Mouse (Mus musculus) NIH3T3 (cell line): ENCODE measurements around the gene Rmnd5b.
A peak's percentile ranks its signal among the peaks of the same experiment; 100 is the strongest.
"Not testable (repeated sequence)": the region's sequence is repeated elsewhere in the genome, so short reads cannot be mapped to it uniquely, and the experiment has no call there.

Experiments
- DNase-seq: peaks from one replicate; pipeline ENCODE4 v3.0.0-alpha.2; 2012; ENCODE audit warnings: low read depth

Gene Rmnd5b

DNA sequence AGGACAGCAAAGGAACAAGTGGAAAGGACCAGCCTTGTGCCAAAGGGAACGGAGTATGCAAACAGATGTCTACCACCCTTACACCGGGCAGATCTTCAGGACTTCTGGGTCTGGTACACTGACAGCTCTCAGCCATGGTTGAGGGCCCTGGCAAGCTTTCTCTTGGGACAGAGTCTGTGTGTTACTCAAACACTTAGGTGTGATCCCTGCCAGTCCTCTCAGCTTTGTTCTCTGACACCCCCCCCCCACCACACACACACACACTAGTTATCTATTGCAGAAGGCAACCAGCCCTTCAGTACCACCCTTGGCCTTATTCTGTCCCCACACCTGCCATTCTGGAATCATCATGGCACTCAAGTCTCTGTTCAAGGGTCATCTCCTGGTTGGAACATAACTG lies 13.9 kb downstream of the Rmnd5b start:
- DNase-seq = no peak

DNA sequence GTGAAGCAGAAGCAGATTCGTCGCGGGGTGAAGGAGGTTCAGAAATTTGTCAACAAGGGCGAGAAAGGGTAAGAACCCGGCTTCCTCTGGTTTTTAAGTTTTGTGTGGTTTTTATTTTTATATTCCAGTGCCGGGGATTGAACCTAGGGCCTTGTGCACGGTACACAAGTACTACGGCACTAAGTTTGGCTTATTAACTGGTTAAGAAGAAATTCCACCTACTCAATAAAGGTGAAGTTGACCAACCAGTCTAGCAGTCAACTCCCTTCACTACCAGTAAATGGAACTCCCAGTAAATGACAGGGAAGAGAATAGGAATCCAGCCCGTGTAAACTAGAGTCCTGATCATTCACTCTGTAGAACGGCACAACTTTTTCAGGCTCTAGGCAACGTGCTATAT lies 15.6 kb downstream of the Rmnd5b start:
- no peak for DNase-seq

DNA sequence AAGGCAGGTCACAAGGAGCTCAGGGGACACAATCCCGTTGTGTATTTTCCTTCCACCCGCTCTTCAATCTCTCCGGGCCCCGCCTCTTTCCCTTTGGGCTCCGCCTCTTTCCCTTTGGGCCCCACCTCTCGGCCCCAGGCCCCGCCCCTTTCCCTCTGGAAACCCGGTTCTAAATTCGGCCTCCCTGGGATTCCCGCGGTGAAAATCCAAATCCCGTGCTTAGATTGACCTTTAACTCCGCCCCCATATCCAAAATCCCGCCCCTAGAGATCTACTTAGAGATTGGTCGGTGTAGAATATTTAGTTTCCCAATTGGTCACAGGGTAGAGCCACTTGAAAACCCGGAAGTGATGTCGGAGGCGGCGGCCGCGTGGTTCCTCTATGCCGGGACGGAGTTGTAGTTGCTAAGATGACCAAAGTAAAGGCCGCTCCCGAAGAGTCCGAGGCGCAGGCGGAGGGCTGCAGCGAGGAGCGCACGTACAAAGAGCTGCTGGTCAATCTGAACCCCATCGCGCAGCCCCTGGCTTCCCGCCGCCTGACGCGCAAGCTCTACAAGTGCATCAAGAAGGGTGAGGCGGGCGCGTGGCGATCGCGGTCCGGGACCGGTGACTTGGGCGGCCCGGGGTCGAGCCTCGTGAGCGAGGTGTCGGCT lies 16.2 kb downstream of the Rmnd5b start, which contains the start of gene Nhp2:
TSS of gene Nhp2 (plus strand) at position 327 of the 652 bp plus-strand sequence.
- DNase-seq = peak; percentile 99

DNA sequence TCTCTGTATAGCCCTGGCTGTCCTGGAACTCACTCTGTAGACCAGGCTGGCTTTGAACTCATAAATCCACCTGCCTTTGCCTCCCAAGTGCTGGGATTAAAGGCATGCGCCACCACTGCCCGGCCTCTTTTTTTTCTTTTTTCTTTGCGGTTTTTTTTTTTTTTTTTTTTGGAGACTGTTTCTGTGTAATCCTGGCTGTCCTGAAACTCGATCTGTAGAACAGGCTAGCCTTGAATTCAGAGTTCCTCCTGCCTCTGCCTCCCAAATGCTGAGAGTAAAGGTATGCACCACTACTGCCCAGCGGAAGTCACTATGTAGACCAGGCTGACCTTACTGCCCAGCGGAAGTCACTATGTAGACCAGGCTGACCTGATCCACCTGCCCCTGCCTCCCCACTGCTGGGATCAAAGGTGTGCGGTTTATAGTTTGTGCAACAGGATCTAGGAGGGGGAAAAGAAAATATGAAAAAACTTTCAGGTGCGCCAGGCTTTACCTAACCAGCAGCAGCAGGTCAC lies 16.7 kb downstream of the Rmnd5b start:
- DNase-seq = no peak

DNA sequence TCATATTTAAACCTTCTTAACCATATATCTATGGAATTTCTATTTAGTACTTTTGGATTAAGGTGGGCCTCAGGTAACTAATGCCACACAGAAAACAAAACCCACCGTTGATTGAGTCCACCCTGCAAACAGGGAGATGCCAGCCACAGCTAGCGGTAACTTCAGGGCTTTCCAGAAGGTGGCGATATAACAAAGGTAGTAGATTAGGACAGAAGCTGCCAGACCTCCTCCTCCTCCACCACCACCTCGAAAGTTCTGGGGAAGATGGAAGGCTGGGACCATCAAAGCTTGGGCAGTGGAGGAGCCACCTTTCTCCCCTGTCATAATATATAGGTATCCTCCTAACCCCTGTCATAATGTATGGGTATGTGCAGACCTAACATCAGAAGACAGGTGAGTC lies 18.0 kb downstream of the Rmnd5b start:
- DNase-seq = peak; percentile 82

DNA sequence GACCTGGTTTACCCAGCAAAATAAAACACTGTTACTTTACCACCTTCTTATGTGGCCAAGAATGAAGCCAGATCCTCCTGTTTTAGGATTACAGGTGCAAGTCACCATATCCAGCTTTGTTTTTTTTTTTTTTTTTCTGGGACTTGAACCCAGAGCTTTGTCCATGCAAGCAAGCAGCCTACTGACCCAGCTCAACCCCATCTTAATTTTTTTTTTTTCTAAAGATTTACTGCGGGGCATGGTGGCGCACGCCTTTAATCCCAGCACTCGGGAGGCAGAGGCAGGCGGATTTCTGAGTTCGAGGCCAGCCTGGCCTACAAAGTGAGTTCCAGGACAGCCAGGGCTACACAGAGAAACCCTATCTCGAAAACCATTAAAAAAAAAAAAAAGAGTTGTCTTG lies 19.6 kb downstream of the Rmnd5b start:
- DNase-seq = not testable (repeated sequence)

DNA sequence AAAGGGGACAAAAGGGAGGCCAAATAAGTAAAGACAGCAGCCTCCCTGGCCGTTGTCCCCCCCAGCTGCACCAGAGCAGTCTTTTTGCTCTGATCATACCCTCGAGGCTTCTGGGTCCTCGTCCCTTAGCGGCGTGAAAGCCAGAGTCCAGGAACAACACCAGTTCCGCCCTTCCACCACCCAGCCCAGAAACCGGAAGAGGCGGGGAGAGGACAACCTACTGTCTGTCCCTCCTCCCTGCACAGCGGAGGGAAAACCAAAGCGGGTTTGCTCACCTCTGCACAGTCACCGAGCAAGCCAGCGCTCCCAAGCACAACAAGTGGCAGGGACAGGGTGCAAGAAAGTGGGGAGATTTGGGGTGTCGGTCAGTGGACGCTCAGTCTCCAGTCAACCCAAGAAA lies 20.1 kb downstream of the Rmnd5b start:
- peak; percentile 84 for DNase-seq

DNA sequence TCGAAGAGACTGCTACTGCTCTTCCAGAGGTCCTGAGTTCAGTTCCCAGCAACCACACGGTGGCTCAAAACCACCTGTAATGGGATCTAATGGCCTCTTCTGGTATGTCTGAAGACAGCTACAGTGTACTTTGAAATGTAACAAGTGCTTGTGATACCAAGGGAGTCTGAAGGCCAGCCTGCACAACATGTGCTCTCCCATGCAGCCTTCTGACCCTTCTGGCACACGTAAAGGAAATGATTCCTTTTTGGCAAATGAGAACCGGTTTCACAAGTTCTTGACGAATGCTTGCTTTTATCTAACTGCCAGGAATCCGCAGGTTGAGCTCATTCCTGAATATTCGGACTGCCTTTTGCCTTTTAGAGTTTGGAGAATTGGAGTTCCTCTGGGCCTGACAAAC lies 20.6 kb downstream of the Rmnd5b start:
- DNase-seq = peak; percentile 76

DNA sequence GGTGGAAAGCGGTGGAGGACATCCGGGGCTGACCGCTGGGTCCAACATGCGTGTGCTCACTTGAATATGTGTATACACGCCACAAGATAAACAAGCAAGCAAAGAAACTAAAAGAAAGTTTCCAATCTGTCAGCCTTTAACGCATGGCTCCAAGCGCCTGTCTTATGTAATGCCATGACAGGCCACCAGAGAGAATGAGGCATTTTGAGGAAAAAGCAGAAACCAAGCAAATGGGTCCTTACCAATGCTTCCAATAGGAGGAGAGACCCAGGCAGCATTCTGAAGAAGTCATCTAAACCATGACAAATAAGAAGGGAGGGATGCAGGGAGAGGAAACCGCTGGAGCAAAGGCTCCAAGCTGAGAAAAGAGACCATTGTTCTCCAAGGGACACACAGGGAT lies 21.4 kb downstream of the Rmnd5b start:
- DNase-seq = no peak

DNA sequence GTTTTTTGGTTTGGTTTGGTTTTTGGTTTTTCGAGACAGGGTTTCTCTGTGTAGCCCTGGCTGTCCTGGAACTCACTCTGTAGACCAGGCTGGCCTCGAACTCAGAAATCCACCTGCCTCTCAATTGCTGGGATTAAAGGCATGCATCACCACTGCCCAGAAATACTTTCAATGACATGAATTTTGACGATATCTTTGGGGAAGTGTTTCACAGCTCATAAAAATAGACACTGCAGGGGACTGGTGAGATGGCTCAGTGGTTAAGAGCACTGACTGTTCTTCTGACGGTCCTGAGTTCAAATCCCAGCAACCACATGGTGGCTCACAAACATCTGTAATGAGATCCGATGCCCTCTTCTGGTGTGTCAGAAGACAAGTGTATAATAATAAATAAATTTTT lies 25.8 kb downstream of the Rmnd5b start:
- DNase-seq = not testable (repeated sequence)

DNA sequence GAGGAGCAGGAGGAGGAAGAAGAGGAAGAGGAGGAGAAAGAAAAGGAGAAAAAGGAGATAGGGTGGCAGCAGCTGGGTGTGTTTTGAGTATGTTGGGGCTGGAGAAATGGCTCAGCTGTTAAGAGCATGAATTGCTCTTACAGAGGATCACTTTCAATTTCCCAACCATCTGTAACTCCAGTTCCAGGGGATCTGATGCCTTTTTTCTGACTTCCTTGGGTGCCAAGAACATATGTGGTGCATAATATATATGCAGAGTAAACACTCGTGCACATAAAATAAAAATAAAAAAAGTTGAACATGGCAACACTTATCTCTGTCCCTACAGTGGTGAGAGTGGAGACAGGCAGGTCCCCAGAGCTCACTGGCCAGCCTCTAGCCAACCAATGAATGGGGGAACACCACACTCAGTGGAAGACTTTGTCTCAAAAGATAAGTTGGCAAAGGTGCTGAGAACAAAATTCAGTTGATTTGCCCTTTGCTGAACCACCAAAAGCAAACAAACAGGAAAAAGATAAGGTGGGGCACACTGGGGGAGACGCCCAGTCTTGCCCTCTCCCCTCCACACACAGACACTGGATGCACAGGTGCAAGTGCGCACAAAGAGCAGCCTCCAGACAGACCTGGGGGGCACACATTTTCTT lies 26.3 kb downstream of the Rmnd5b start:
- DNase-seq = no peak

DNA sequence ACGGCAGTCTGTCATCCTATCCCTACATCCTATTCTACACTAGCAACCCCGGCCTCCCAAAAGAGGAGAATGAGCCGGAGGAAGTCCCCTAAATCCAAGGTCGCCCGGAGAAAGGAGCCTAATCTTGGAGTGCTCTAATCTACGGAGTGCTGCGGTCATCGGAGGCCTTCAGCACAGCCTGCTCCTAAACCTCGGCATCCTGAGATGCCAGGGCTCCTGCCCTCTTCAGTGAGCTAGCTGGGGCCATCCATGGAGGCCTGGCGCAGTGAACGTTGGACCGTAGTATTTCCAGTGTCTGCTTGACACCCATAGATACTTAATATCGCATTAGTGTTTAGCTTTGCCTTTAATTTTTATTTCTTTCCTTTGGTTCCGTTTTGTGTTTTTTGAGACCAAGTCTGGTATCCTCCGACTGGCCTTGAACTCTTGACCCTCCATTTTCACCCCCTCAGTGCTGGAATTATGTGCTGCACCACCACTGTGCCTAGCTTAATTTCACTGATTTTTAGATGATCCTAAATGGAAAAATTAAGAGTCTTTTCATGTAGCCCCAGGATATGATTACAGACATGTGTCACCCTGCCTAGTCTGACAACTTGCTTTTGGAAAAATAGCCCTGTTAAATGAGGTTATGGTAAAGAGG lies 28.5 kb downstream of the Rmnd5b start:
- DNase-seq = no peak

DNA sequence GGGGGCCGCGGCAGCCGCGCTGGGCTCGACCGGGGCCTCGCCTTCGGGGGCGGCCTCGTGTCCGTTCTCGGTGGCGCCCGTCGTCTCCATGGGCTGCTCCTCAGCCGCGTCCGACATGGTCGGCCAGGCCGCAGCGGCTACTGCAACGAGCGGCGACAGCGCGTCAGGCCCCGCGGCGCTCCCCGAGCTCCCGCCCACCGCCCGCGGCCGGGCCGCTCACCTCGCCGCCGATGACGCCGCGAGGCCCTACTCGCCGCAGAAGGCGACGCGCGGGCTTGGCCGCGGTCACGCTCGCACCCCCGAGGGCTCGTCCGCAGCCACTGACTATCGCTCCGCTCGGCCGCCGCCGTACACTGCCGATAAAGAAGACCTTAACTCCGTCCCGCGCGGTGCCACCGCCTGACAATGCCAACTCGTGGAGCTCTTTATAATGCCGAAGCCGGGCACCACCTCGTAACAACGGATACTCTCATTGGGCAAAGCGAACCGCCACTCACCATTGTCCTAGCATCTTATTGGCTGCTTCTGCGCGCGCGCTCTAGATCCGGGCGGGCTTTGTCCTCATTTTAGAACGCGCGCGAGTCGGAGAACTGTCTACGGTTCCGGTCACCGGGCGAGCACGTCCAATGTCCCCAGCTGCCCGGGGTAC lies 29.1 kb downstream of the Rmnd5b start, which contains the start of gene Hnrnpab:
TSS of gene Hnrnpab (minus strand) at position 401 of the 649 bp plus-strand sequence.
- peak; percentile 98 for DNase-seq

DNA sequence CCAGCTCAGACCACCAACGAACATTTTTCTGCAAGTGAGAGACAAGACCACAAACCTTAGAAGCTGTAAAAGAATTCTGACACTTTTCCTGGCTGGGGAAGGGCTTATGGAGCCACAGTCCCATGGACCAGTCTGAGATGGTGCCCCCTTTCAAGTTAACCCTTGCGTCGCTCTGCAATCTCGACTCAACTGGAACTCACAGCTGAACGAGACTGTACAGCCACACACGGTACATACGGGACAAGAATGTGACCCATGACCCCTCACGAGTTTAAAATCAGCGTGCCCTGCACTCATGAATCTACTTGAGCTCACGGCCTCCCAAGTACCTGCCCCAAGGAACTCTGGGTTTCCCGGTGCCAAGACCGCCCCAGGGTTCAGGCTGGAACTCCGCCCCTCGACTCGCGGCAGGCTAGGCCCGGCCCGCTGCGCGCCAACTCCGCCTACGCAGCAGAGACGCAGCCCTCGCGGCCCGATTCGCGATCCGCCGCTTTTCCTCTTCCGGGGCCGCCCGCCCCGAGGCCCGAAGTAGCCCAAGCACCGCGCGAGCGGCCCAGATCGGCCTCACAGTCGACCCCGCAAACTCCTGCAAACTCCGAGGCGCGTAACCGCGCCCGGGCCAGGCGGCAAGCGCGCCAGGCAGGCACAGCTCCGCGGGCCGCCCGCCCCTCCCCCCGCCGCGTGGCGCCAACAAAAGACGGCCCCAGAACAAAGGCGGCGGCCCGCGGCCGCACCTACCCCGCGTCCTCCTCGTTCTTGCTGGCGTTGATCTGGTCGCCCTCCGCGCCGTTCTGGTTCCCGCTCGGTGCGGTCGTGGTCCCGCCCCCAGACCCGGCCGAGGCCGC lies 29.9 kb downstream of the Rmnd5b start:
- DNase-seq = peak; percentile 96

DNA sequence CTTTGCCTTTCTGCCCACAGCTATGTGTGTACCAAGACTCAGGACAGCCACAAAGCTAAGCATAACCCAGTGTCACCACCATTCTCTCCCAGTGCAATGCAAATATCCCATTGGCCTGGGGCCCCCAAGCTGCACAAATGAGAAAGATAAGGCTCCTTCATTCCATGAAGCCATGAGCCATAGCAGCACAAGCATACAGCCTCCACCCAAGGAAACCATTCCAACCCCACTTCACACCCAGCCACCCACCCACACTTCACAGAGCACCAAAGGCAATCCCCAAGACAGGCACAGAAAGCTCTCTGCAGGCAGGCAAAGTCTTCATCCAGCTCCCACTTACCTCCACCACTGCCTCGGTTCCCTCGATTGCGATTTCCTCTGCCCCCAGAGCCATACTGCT lies 33.4 kb downstream of the Rmnd5b start:
- no peak for DNase-seq

DNA sequence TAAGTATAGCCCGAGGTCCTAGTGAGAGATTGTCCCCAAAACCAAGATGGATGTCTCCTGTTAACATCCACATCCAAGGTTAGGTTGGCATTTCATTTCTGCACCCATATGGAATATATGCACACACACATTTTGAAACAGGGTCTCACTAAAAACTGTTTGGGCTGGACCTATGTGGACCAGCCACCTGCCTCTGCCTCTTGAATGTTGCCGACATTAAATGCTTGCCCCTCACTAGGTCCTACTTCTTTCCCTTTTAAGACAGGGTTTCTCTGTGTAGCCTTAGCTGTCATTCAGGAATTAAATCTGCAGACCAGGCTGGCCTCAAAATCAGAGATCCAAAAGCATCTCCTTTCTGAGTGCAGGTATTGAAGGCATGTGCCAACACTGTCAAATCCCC lies 38.1 kb downstream of the Rmnd5b start:
- no peak for DNase-seq

DNA sequence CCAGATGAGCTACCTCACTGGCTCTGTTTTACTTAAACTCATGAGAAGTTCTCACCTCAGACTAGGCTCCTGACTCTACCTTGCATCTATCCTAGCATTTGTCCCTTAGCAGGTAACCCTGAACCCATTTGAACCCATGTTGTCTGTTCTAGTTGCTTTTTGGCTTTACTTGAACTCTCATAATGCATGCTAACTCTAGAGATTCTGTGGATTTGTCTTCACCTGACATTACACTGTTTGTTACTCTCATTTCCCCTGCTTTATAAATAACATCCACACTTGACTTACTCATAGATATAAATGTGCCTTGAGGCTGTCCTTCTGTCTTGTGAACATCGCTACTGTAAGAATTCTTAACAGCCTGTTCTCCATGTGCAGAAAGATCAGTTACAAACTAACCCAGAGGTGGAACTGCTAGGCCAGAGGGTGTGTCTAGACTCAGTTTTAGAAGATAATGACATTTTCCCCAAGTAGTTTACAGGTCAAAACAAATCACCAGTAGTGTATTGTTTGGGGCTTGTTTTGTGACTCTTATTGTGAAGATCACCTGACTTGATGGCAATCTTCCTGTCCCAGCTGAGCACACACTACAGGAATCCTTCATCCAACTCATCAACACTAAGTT lies 40.1 kb downstream of the Rmnd5b start:
- DNase-seq = no peak

DNA sequence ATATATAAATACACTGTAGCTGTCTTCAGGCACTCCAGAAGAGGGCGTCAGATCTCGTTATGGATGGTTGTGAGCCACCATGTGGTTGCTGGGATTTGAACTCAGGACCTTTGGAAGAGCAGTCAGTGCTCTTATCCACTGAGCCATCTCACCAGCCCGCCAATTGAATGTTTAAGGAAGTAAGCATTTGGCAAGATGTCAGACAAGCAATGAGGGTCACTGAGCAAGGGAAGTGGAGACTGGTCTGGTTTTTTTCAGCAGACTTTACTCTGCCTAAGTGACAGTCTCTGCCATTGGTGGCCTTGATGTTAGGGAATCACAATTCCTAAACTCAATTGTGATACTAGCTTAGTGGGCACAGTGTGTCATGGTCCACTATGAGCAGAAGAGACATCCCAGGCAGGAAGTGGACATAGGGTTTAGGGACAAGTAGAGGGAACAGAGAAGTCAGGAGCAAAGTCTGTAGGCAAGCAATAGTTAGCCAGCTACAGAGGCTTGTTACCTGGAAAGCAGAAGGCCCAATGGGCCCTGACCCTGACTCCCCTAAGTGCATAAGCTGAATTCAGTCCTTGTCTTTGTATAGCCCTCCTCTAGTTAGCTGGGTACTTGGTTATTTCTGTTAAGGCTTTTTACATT lies 40.9 kb downstream of the Rmnd5b start:
- no peak for DNase-seq

DNA sequence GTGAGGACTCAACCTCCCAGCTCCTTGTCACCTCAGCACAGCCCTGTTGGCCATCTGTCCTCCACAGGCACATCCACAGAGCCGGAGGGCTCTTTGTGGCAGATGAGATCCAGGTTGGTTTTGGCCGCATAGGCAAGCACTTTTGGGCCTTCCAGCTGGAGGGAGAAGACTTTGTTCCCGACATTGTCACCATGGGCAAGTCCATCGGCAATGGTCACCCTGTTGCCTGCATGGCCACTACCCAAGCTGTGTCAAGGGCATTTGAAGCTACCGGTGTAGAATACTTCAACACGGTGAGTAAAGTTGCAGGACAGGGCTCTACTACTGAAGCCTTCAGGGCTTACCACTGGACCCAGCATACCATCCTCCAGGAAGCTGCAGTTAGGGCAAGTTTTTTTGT lies 41.8 kb downstream of the Rmnd5b start:
- no peak for DNase-seq

DNA sequence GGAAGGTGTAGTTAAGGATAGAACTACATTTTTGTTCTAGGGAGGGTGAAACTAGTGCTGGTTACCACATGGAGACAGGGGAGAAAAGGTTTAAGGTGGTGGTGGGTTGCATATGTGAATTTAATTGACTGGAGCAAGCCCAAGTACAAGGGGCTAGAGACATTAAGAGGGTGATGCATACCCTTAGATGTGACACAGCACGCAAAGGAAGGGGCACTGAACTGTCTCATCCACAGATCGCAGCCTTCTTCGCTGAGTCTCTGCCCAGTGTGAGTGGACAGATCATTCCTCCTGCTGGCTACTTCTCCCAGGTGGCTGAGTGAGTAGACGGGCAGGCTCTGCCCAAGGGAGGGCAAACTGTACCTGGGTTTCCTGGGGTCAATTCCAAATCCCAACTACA lies 42.3 kb downstream of the Rmnd5b start:
- no peak for DNase-seq

DNA sequence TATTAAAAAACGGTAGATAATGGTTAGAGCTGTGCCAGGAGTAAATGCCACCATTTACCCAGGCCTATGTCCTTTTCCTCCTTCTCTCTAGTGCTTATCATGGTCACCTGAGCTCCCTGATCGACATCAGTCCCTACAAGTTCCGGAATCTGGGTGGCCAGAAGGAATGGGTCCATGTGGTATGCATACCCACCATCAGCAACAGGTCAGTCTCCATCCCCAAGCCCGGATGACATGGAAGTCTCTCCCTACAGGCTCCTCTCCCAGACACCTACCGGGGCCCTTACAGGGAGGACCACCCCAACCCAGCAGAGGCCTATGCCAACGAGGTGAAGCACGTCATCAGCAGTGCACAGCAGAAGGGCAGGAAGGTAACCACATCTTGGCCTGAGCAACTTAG lies 43.8 kb downstream of the Rmnd5b start:
- DNase-seq = no peak
